Mouse (Mus musculus) mesoderm, embryonic 11.5 days (tissue): ENCODE measurements around the gene Ralbp1.
A peak's percentile ranks its signal among the peaks of the same experiment; 100 is the strongest.

Experiments
- DNase-seq: peaks from one replicate; pipeline ENCODE4 v3.0.0-alpha.2; 2012; ENCODE audit warnings: low read depth, low spot score

Ralbp1 gene

GRCm38 (mm10) chr17:65885697-65886529 is at the start of gene Ralbp1:
TSS of gene Ralbp1 (minus strand) at chr17:65885798.
- peak; percentile 41 for DNase-seq

GRCm38 (mm10) chr17:65933741-65934140 is 48.1 kb upstream of the Ralbp1 start:
- no peak for DNase-seq

DNA sequence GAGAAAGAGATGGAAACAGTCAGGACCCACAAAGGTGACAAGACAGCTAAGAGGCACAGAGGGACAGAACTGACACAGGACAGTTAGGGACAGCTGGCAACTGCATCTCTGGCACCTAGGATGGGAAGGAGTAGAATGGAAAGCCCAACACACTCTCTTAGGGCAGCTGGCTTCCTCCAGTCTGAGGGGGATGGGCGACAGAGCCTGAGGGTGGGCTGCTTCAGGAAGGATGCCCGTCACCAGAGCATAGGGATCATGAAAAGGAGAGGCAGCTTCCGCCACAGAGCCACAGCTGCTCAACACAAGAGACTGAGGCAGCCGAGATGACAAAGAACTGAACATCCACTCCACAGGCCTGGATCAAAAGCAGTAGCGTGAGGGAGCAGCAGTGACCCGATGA is 45.9 kb upstream of the Ralbp1 start:
- no peak for DNase-seq

DNA sequence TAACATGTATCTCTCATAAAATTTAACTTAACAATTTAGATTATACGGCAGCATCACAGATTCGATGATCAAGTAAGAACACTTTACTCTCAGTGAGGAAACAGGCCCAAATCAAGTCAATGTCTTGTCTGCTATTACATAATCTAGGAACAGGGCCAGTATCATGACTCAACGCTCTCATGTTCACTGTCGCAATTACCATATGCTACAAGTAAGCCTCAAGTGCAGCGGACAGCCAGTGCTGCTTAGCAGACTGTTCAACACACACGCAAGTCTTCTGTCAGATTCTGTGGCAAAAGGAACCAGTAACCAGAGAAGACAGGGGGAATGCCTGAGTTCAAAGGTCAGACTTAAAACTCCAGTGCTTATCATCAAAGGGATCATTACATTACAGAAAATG is 45.4 kb upstream of the Ralbp1 start:
- DNase-seq: no peak

GRCm38 (mm10) chr17:65930158-65930826 is 44.7 kb upstream of the Ralbp1 start:
- no peak for DNase-seq

GRCm38 (mm10) chr17:65929319-65929978 is 43.9 kb upstream of the Ralbp1 start:
- no peak for DNase-seq

DNA sequence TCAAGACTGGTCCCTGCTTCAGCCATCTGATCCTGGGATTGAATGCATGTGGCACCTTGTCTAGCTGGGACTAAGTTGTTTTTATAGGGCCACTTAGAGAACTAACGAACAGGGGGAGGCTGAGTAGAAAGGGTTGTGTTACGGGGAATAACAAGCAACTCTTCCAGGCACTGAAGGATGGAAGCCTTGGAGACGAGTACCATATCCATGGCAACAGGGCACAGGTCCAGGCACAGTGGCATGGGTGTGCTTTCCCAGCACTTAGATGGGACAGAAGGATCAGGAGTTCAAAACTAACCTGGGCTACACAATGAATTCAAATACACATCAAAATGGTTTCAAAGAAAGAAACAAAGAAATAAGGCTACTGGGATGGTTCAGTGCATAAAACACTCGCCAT is 41.5 kb upstream of the Ralbp1 start:
- no peak for DNase-seq

DNA sequence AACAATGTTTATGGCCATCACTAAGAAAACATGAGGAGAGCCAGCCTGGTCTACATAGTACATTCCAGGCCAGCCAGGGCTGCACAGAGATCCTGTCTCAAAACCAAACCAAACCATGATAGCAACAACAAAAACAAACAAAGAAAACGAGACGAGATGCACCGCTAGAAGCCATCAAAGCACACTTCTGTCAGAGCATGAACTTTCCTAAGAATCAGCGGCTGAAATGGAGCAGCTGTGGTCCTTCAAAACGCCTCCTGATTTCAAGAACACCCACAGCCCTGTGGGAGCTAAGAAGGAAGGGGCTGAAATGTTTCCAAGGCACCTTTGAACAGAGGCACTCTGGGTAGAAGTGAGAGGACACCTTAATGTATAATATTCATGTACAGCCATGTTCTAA is 38.6 kb upstream of the Ralbp1 start:
- no peak for DNase-seq

DNA sequence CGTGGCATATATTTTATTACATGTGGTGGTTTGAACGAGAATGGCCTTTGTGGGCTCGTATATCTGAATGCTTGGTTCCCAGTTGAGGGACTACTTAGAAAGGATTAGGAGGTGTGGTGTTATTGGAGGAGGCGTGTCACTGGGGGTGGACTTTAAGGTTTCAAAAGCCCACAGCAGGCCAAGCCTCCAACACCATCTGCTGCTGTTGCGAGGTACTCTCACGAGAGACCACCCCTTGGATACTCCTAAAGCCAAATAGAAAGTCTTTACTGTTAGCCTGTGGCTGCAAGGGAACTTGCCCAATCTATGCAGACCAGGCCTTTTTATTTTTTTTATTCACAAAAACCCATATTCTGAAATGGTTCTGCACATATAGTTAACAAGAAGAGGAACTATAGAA is 36.4 kb upstream of the Ralbp1 start:
- DNase-seq: no peak

GRCm38 (mm10) chr17:65919235-65919634 is 33.6 kb upstream of the Ralbp1 start:
- no peak for DNase-seq

GRCm38 (mm10) chr17:65916135-65916668 is 30.6 kb upstream of the Ralbp1 start:
- DNase-seq: no peak

DNA sequence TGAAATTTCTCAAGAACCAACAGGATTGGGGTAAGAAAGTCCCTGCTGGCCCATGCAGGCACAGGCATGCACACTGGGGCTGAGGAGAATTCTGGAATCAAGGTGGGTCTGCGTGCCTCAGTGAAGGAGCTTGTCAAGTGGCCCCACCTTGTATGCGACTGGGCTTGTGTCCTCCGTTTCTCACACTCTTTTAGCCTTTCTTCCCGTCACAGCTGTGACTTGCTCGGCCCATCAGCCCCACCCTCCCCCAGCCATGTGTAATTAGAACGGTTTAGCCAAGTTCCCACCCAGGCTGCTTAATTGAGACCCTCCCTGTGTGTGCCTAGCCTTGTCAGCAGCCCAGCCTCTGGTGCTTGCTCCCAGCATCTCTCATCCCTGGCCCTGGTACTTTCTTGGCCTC is 28.5 kb upstream of the Ralbp1 start:
- DNase-seq: no peak

- no peak for DNase-seq
Measured at GRCm38 (mm10) chr17:65912202-65912601, 26.6 kb upstream of the Ralbp1 start.

DNA sequence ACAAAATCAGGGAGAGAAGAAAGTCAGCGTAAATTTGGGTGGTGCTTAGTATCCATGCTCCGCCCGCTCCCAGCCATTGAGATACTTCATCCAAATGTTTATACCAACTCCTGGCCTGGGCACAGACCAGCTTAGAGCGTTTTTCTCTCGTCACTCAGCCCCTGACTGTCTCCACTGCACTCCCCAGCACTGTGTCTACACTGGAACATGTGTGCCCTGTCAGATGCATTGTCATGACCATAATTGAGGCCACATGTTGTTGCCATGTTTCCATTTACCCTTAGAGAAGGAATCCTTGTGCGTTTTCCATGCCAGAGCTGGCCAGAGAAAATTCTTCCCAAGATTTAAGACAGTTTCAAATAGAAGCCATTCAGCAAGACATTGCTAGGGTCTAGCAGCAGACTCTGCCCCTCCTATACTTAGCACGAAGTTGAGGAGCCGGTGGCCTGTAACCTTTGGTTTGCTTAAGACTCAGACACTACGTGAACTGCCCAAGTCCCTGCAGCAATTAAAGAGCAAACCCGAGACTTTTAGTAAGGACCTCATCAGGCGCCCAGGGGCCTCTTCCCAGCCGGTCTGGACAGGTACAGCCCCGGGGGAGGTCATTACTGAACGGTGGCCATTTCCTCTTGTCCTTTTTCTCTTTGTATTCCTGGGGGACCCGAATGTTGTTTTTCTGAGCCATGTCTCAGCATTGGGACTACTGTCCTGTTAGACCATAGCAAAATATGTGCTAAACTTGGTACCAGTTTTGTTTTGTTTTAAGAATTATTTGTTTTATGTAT is 25.9 kb upstream of the Ralbp1 start:
- no peak for DNase-seq

- no peak for DNase-seq
Measured at GRCm38 (mm10) chr17:65908270-65908669, 22.7 kb upstream of the Ralbp1 start.

DNA sequence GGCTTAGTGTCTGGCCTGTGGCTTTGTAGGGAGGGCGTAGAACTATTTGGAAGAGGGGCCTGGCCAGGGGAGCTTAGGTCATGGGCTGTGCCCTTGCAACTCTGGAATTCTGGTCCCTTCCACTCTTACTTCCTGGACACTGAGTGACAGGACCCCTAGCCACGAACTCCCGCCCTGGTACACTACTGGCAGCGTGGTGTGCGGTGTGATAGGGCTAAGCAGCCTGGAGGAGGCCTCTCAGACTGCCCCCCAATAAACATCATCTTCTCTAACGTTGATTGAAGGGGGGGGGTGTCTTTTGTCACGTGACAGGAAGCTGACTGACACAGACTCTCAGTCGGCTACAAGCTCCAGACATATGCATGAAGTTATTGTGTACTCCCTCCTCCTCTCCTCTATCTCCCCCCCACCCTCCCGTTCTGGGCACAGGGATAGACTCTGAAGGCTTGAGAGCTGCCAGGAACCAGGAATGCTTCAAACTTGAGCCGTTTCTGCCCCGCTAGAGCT is 21.4 kb upstream of the Ralbp1 start:
- DNase-seq: no peak

- no peak for DNase-seq
Measured at GRCm38 (mm10) chr17:65906313-65906894, 20.8 kb upstream of the Ralbp1 start.

GRCm38 (mm10) chr17:65905241-65905640 is 19.6 kb upstream of the Ralbp1 start:
- no peak for DNase-seq

DNA sequence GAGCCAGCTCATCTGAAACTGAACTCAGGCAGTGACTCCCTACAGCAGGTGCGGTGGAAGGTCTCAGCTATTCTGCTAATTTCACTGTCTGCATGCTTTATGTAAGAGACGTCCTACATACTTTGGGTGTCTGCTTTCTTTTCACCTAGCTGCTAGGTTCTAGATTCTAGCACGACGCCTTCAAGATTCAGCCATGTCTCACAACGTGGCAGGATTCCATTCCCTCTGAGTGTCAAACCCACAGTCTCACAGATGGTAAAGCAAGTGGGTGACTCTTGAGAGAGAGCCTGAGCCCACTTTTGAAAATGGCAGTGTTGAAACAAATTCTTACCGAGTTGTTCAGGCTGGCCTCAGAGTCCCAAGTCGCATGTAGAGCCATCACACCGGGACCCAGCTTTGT is 18.2 kb upstream of the Ralbp1 start:
- DNase-seq: no peak

GRCm38 (mm10) chr17:65903011-65903410 is 17.4 kb upstream of the Ralbp1 start:
- no peak for DNase-seq

DNA sequence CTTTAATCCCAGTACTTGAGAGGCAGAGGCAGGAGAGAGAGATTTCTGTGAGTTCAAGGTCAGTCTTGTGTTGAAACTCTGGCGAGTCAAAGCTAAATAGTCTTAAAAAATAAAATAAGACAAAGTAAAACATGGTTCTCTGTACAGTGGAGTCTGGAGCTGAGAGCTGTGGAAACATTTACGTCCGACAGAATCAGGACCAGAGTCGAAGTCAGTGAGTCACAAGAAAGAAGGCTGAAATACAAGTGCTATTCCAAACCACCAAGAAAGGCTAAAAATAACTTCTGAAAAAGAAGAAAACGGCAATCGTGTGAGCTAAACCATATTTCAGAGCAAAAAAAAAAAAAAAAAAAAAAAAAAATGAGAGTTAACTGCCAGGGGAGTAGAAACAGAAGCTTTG is 16.7 kb upstream of the Ralbp1 start:
- DNase-seq: no peak
